Mouse (Mus musculus) midbrain, embryonic 16.5 days (tissue): Measurements from ENCODE around the gene Gm28553. TPM values are rescaled to one million over a fixed set of nuclear protein-coding genes. Genes with fewer than 3 reads are reported as not detected.
"Not testable (repeated sequence)": the region's sequence is repeated elsewhere in the genome, so short reads cannot be mapped to it uniquely, and the experiment has no call there.

Source experiments
- ATAC-seq: fragments of 200-750 bp; cut with Nextera tagmentation; 2 replicates; pipeline ENCODE4 v1.8.0; 2017; ENCODE audit warnings: moderate TSS enrichment
- H3K27ac ChIP-seq: fragments of 300-500 bp; sonication (generic); 2 replicates; pipeline ENCODE4 v1.5.1; 2014; ENCODE audit warnings: mild to moderate bottlenecking, low read length, mixed read lengths
- H3K27me3 ChIP-seq: fragments of 300-500 bp; sonication (generic); 2 replicates; pipeline ENCODE4 v1.6.1; 2014; ENCODE audit warnings: low read depth, low read length, mixed read lengths; ENCODE audit not compliant: control insufficient read depth, insufficient read depth
- H3K36me3 ChIP-seq: fragments of 300-500 bp; sonication (generic); 2 replicates; pipeline ENCODE4 v1.6.1; 2014; ENCODE audit warnings: mild to moderate bottlenecking, low read length, moderate library complexity, mixed read lengths; ENCODE audit not compliant: control insufficient read depth, insufficient read depth
- H3K4me1 ChIP-seq: fragments of 300-500 bp; sonication (generic); 2 replicates; pipeline ENCODE4 v1.6.1; 2014; ENCODE audit warnings: mild to moderate bottlenecking, low read length, mixed read lengths; ENCODE audit not compliant: control insufficient read depth, insufficient read depth
- H3K4me2 ChIP-seq: fragments of 300-500 bp; sonication (generic); 2 replicates; pipeline ENCODE4 v1.6.1; 2014; ENCODE audit warnings: mild to moderate bottlenecking, low read length, mixed read lengths
- H3K4me3 ChIP-seq: fragments of 300-500 bp; sonication (generic); 2 replicates; pipeline ENCODE4 v1.5.1; 2014; ENCODE audit warnings: low read depth, mild to moderate bottlenecking, low read length, moderate library complexity, mixed read lengths
- H3K9ac ChIP-seq: fragments of 300-500 bp; sonication (generic); 2 replicates; pipeline ENCODE4 v1.6.1; 2014; ENCODE audit warnings: low read depth, low read length, mixed read lengths
- H3K9me3 ChIP-seq: fragments of 300-500 bp; sonication (generic); replicated peaks from 2 replicates; pipeline ENCODE4 v1.6.1; 2014; ENCODE audit warnings: mild to moderate bottlenecking, low read length, mixed read lengths; ENCODE audit not compliant: control insufficient read depth, poor library complexity, severe bottlenecking
- WGBS: fragments of 180-500 bp; shearing (Covaris S2); extraction: QIAGEN DNeasy Blood & Tissue Kit; methylation state at CpG from one replicate; pipeline ENCODE4 v1.1.7; 2014; 5-methylcytosine and 5-hydroxymethylcytosine counted together
- polyA plus RNA-seq: library from polyadenylated mRNA; unstranded; fragments of >200 nt; fragmentation: Nextera tagmentation; extraction: Ambion mirVana; gene quantifications from 2 replicates; pipeline ENCODE4 v1.2.1, GENCODE M21; 2015

The Gm28553 gene
- polyA plus RNA-seq: not detected in 2 replicates

- ATAC-seq, H3K4me3 ChIP-seq, H3K9me3 ChIP-seq, H3K4me2 ChIP-seq, H3K36me3 ChIP-seq, H3K4me1 ChIP-seq, H3K9ac ChIP-seq, H3K27me3 ChIP-seq, H3K27ac ChIP-seq: not testable (repeated sequence)
- WGBS: no CpG with 5 or more reads among the region's 5 CpGs
Measured at GRCm38 (mm10) chrY:48856197-48856596, at the start of gene Gm28553. TSS of gene Gm28553 (plus strand) at chrY:48856497.
